Mouse (Mus musculus) B cell, adult 2 months (primary cell): Measurements from ENCODE around the gene Rfx1.
A peak's percentile ranks its signal among the peaks of the same experiment; 100 is the strongest.

Experiments used
- DNase-seq, 2 experiments: peaks; one replicate each; pipeline ENCODE4 v3.0.0; 2022

Rfx1 gene

DNA sequence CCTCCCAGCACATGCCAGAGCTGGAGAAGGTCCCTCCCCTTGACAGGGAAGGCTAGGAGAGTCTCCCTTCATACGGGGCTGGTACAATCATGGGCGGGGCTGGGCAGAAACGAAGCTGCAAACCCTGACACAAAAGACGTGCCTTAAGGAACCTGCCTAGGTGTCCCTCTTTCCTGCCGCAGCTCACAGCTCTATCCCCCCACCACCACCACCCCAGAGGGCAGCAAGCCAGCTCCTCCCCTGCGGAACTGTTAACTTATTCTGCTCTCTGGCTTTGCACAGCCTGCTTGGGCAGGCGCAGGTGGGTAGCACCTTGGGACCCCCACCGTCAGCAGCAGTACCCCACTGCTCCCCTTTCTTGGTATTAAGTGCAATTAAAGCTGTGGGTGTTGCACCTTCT is 29.4 kb downstream of the Rfx1 start:
- DNase-seq, result no peak

DNA sequence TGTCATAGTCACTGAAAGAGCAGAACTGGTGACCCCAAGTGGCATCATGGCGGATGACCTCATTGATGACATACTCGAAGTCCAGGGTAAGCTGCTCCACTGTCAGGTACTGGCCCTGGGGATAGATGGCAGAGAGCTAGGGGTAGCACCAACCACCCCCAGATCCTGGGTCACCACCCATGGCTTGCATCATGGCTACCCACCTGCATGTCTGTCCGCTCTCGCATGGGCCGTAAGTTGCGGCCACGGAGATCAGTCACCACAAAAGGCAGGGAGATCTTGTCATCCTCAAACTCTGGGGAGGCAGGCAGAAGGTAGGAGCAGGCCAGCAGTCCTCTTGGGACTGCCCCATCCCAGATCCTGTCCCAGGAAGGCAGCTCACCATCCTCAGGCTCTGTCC is 31.7 kb downstream of the Rfx1 start:
- DNase-seq, result no peak

DNA sequence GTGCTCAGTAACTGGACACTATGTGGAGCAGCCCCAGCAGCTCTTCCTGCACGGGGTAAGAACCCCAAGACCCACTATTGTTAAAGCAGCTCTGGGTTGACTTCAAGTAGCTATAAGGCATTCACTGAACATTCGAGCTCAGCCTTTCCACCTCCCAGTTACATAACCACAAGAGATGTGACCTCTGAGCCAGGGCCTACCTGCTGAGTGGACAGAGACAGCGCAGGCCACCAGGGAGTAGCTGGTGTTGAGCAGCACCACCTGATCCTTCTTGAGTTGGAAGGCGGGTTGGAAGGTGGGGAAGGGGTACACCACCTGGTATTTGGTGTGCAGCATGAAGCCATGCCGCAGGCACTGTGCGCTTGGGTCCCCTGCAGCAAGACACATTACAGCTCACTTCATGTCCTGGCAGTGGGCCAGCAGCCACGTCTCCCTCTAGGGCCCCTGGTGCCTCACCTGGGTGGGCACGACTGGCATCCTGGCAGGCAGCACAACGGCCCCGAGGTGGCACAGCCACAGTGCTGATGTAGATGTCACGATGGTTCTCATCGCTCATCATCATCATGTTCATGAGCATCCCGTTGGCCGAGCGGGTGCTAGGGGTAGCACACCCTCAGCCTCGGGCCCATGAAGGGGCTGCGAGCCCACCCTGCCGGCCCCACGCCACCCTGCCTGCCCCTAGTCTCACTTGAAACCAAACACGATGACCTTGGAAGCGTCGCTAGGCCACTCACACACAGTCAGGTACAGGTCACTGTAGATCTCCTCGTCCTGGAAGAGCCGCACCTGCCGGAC is 35.0 kb downstream of the Rfx1 start:
- no peak for DNase-seq

GRCm38 (mm10) chr8:84103601-84104000 is 37.0 kb downstream of the Rfx1 start:
- no peak for DNase-seq

- peak; percentile 66 to 67 for DNase-seq
These were observed 37.6 kb downstream of the Rfx1 start for GRCm38 (mm10) chr8:84104221-84104620.

DNA sequence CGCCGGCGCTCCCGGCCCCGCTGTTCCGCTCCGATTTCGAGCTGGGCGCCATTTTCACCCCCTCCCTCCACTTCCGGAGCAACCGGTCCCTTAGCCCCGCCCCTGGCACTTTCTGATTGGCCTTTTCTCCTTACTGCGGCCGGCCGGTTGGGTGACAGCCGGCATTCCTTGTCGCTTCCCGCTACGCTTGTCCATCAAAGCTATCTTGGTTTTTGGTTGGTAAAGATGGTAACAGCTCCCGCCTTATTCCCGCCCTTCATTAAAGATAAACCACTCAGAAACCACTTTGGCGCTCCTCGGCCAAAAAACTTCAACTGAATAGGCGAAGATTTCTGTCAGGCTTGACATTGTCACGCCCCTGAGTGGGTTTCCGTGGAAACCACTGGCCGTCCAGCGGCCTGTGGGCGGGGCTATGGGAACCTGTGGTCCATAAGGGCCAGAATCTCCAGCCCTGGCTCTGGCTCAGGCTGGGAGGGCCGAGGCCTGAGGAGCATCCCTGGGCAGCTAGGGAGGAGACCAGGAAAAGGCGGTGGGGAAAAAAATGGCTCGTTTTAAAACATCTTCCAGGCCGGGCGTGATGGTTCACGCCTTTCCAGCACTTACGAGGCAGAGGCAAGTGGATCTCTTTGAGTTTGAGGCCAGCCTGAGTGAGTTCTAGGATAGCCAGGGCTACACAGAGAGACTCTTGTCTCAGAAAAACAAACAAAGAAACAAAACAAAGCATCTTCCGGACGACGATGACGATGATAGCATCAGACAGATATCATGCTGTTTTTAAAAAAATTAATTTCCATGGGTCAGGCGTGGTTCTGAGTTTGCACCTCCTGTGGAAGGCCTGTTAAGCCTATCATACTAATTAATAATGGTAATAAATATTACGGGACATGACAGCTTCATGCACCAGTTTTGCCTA is 38.3 kb downstream of the Rfx1 start, which contains the start of gene Dcaf15:
Dcaf15 (minus strand) TSS at position 72 of the 913 bp plus-strand sequence.
- peak; percentile 96 to 98 for DNase-seq

DNA sequence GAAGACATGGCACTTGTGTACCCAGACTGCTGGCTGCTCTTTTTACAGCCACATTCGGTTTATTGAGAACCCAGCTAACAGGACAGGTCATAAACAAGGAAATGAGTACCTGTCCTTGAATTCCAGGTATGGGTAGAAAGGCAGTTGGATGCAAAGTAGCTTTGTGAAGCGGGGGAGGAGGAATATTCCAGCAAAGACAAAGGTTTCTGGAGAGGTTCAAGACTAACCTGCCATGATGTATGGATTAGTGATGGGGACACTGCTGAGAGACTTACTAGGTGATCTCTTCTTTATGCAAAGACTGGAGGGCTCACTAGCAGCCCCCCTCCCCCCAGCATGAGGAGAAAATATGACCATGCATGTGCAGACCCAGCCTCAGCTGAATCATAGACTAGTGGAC is 39.0 kb downstream of the Rfx1 start:
- DNase-seq, result no peak

- no peak for DNase-seq
These were observed 39.8 kb downstream of the Rfx1 start for GRCm38 (mm10) chr8:84106216-84107040.

- no peak for DNase-seq
These were observed 49.0 kb downstream of the Rfx1 start for GRCm38 (mm10) chr8:84115646-84116045.

DNA sequence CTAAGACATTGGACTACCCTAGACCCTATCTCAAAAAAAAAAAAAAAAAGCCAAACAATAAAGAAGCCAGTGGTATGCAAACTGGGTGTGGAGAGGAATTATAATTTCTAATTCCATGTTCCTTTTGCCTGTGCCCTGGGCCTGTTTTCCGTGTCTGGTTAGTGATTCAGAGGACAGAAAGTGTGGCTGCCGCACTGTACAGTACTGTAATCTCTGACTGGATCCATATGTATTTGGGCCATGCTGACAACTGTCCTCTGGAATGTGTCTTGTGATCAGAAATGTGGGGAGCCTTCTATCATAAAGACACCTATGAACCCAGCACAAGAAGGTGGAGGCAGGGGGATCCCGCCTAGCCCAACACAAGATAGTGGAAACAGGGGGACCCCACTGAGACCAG is 55.5 kb downstream of the Rfx1 start:
- DNase-seq, result no peak

- no peak for DNase-seq
These were observed 59.0 kb downstream of the Rfx1 start, which contains the start of gene Podnl1 for GRCm38 (mm10) chr8:84125656-84126055. TSS of gene Podnl1 (plus strand) at chr8:84125989.

- no peak for DNase-seq
These were observed 60.1 kb downstream of the Rfx1 start for GRCm38 (mm10) chr8:84126742-84127141.

- no peak for DNase-seq
These were observed 60.7 kb downstream of the Rfx1 start for GRCm38 (mm10) chr8:84127202-84127901.

DNA sequence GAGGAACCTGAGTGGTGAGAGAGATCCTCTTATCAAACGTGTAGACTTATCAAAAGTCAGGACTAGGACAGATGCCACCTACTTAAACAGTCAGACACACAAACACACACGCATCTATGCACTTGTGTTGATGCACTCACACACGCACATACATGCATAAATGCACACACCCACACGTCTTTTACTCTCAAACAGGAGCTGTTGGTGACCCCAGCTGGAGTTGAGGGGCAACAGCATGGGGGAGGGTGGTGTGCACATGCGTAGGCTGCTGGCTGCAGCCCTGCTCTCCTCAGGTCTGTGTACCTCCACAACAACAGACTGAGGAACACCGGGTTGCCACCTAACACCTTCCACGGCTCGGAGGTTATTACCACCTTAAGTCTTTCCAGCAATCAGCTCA is 61.6 kb downstream of the Rfx1 start:
- DNase-seq, result no peak

- DNase-seq, result no peak
These were observed 64.2 kb downstream of the Rfx1 start for GRCm38 (mm10) chr8:84130806-84131205.

GRCm38 (mm10) chr8:84132225-84132624 is 65.6 kb downstream of the Rfx1 start:
- no peak for DNase-seq

DNA sequence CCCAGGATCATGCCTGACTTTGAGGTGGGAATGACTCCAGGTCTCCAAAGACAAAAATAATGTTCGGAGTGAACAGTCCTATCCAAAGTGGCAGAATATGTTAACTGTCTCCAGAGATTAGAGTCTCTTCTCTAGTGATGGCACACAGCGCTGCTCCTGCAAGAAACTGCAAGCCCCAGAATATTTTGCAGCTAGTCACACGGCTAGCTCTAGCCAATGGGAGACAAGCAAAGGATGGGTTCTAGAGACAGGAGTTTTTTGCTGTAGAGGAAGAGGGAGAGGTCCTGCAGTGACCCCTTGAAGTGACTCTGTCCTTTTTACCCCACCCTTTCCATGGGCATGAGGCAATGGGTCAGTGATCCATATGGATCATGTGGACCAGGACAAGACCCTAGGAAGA is 71.2 kb downstream of the Rfx1 start:
- DNase-seq, result no peak

GRCm38 (mm10) chr8:84140838-84141237 is 74.2 kb downstream of the Rfx1 start:
- DNase-seq, result no peak

GRCm38 (mm10) chr8:84144636-84145245 is 78.1 kb downstream of the Rfx1 start:
- DNase-seq, result no peak
